11 mouse cellular contexts compared by ENCODE assay signal in genomic region chr1:79752015-79752695, GRCm38 (mm10). TPM values are rescaled to one million over a fixed set of nuclear protein-coding genes. Genes with fewer than 3 reads are reported as not detected.
DNase-seq lines count a peak whose midpoint lies in the region; ATAC-seq and TF ChIP-seq lines count a peak whose summit lies in the region.
"Had no signal": no experiment of that assay in that cellular context is flagged by ENCODE, and none has a peak within 500 bp of the region (broad histone marks: within the 10 kb centered on the region; RNA-seq: fewer than 3 reads in every experiment).

No protein-coding gene starts in this region.

- ATAC-seq in heart, embryonic 15.5 days (replicated peaks; ENCODE audit: insufficient number of reproducible peaks, insufficient read depth, low FRiP score, low read depth), result no peak
- no peak for ATAC-seq in liver, embryonic 12.5 days
- ATAC-seq: hindbrain, embryonic 16.5 days had no signal

- no peaks in the 10 kb centered on the region for H3K36me3 ChIP-seq in heart, embryonic 15.5 days
- H3K36me3 ChIP-seq in thymus, adult 2 months (ENCODE audit: control insufficient read depth, insufficient read depth, low read length), result no peaks in the 10 kb centered on the region
- H3K36me3 ChIP-seq in liver, embryonic 12.5 days, result no peaks in the 10 kb centered on the region

- H3K4me3 ChIP-seq in heart, embryonic 15.5 days, result no peak overlapping the region
- H3K4me3 ChIP-seq in thymus, adult 2 months (ENCODE audit: control insufficient read depth, insufficient read depth, low read length), result no peak overlapping the region
- no peak overlapping the region for H3K4me3 ChIP-seq in liver, embryonic 12.5 days

- no peaks in the 10 kb centered on the region for H3K27me3 ChIP-seq in heart, embryonic 15.5 days
- no peaks in the 10 kb centered on the region for H3K27me3 ChIP-seq in thymus, adult 2 months (ENCODE audit: control insufficient read depth, insufficient read depth, low read length)
- H3K27me3 ChIP-seq in liver, embryonic 12.5 days (replicated peaks), result no peaks in the 10 kb centered on the region

- H3K27ac ChIP-seq in heart, embryonic 15.5 days, result peak overlapping the region; percentile 39
- peak overlapping the region; percentile 38; the same call in 1 of the 2 replicates for H3K27ac ChIP-seq in thymus, adult 2 months (ENCODE audit: control insufficient read depth, insufficient read depth, low read length)
- H3K27ac ChIP-seq in liver, embryonic 12.5 days, result peak overlapping the region; percentile 45; the same call in 1 of the 2 replicates
- H3K27ac ChIP-seq: liver, embryonic 14.5 days had no signal

- H3K9me3 ChIP-seq in heart, embryonic 15.5 days (replicated peaks), result no peaks in the 10 kb centered on the region
- no peaks in the 10 kb centered on the region for H3K9me3 ChIP-seq in liver, embryonic 12.5 days (replicated peaks)

- WGBS in heart, embryonic 15.5 days, result 66% methylated on average over 7 of the region's 7 CpGs
- WGBS in thymus, adult 2 months, result 47% methylated on average over 7 of the region's 7 CpGs
- 46% methylated on average over 7 of the region's 7 CpGs for WGBS in liver, embryonic 12.5 days (ENCODE audit: insufficient replicate concordance)

- no peak for TF ChIP-seq CTCF in thymus, adult 2 months (IDR thresholded peaks at IDR 0.05; ENCODE audit: borderline replicate concordance, control insufficient read depth, extremely low read depth, insufficient read depth, low read length, poor library complexity)

- intact Hi-C loops in heart, postnatal 36 days (cut with DNase I), result loop anchor here (10.0 kb wide), 1 partner anchor 583 kb away; no protein-coding TSS in a partner anchor

- H3K9ac ChIP-seq in heart, embryonic 15.5 days, result no peak overlapping the region
- H3K9ac ChIP-seq in liver, embryonic 12.5 days, result no peak overlapping the region
- H3K9ac ChIP-seq: liver, embryonic 14.5 days had no signal

- DNase-seq in heart, postnatal 36 days, result no peak
- no peak for DNase-seq in thymus, adult 2 months
- no peak for DNase-seq in thymus, postnatal 4 days
- DNase-seq in adrenal gland, adult 8-10 months, result no peak
- no peak for DNase-seq in cerebellum, adult 11 months
- DNase-seq in ovary, postnatal 10 days (ENCODE audit: low spot score), result no peak
- DNase-seq: cerebellum, adult 2 months had no signal

- TF ChIP-seq POLR2A in thymus, adult 2 months (IDR thresholded peaks at IDR 0.05; ENCODE audit: control insufficient read depth, extremely low read depth, insufficient read depth, low read length, poor library complexity), result no peak

- H3K4me1 ChIP-seq in heart, embryonic 15.5 days (replicated peaks), result peaks cover 22% of the 10 kb centered on the region
- H3K4me1 ChIP-seq in thymus, adult 2 months (replicated peaks; ENCODE audit: control insufficient read depth, insufficient read depth, low read length), result peaks cover 11% of the 10 kb centered on the region
- peaks cover 32% of the 10 kb centered on the region for H3K4me1 ChIP-seq in liver, embryonic 12.5 days

- H3K4me2 ChIP-seq in heart, embryonic 15.5 days, result no peak overlapping the region
- no peak overlapping the region for H3K4me2 ChIP-seq in liver, embryonic 12.5 days

RNA-seq across cellular contexts. Expression of gene Mrpl44, which starts 23.7 kb away (rescaled TPM):
- polyA plus RNA-seq in heart, embryonic 15.5 days (2015; fragmentation: Nextera tagmentation; extraction: Ambion mirVana), result 46.6 and 47.6 TPM in 2 replicates
- total RNA-seq in heart, postnatal 36 days (2021), result 10 to 100 TPM; 66.7 to 74.2 TPM
- polyA plus RNA-seq in thymus, adult 2 months (2012; rRNA removed), result 15.1 and 16.4 TPM in 2 replicates
- 35.0 and 35.4 TPM in 2 replicates for polyA plus RNA-seq in liver, embryonic 12.5 days (2016; fragmentation: Nextera tagmentation; extraction: Ambion mirVana)
- 10 to 100 TPM; 47.6 to 68.9 (median 55.5) TPM for total RNA-seq in adrenal gland, adult 8-10 months (2022)

RNA-seq across cellular contexts. Expression of gene Wdfy1, which starts 23.8 kb away (rescaled TPM):
- polyA plus RNA-seq in heart, embryonic 15.5 days (2015; fragmentation: Nextera tagmentation; extraction: Ambion mirVana), result 32.0 and 32.2 TPM in 2 replicates
- total RNA-seq in heart, postnatal 36 days (2021), result 10 to 100 TPM; 17.0 to 19.7 TPM
- 23.3 and 24.4 TPM in 2 replicates for polyA plus RNA-seq in thymus, adult 2 months (2012; rRNA removed)
- 16.2 and 16.5 TPM in 2 replicates for polyA plus RNA-seq in liver, embryonic 12.5 days (2016; fragmentation: Nextera tagmentation; extraction: Ambion mirVana)
- 10 to 100 TPM; 49.9 to 67.8 (median 54.9) TPM for total RNA-seq in adrenal gland, adult 8-10 months (2022)
